8 mouse cellular contexts compared by ENCODE assay signal in genomic region chr2:102659521-102659830, GRCm38 (mm10). TPM values are rescaled to one million over a fixed set of nuclear protein-coding genes. Genes with fewer than 3 reads are reported as not detected.
DNase-seq lines count a peak whose midpoint lies in the region; ATAC-seq and TF ChIP-seq lines count a peak whose summit lies in the region.

No protein-coding gene starts in this region.

- H3K9me3 ChIP-seq in heart, embryonic 15.5 days (replicated peaks), result no peaks in the 10 kb centered on the region
- no peaks in the 10 kb centered on the region for H3K9me3 ChIP-seq in embryonic facial prominence, embryonic 11.5 days (replicated peaks; ENCODE audit: control insufficient read depth, low read length)
- H3K9me3 ChIP-seq in intestine, postnatal 0 days (ENCODE audit: control insufficient read depth), result no peaks in the 10 kb centered on the region

- intact Hi-C loops in heart, postnatal 25 days (cut with DNase I), result no loop called here

- no peak for ATAC-seq in heart, embryonic 15.5 days (replicated peaks; ENCODE audit: insufficient number of reproducible peaks, insufficient read depth, low FRiP score, low read depth)
- ATAC-seq in embryonic facial prominence, embryonic 11.5 days (replicated peaks; ENCODE audit: insufficient number of reproducible peaks, low FRiP score, low TSS enrichment, low read depth), result no peak
- ATAC-seq in intestine, postnatal 0 days, result no peak

- peaks cover 42% of the 10 kb centered on the region for H3K27me3 ChIP-seq in heart, embryonic 15.5 days
- H3K27me3 ChIP-seq in embryonic facial prominence, embryonic 11.5 days (ENCODE audit: control insufficient read depth, insufficient read depth, low read length), result peaks cover 21% of the 10 kb centered on the region; the same call in 1 of the 2 replicates
- peaks cover 33% of the 10 kb centered on the region for H3K27me3 ChIP-seq in intestine, postnatal 0 days (replicated peaks; ENCODE audit: control insufficient read depth, insufficient read depth, low read length)

- H3K27ac ChIP-seq in heart, embryonic 15.5 days, result no peak overlapping the region
- no peak overlapping the region for H3K27ac ChIP-seq in embryonic facial prominence, embryonic 11.5 days (replicated peaks; ENCODE audit: low read depth, low read length)
- H3K27ac ChIP-seq in intestine, postnatal 0 days (ENCODE audit: low read depth, low read length), result no peak overlapping the region

- peak overlapping the region; percentile 99 for H3K4me2 ChIP-seq in heart, embryonic 15.5 days
- H3K4me2 ChIP-seq in embryonic facial prominence, embryonic 11.5 days (ENCODE audit: low read depth, low read length), result peak overlapping the region; percentile 98
- H3K4me2 ChIP-seq in intestine, postnatal 0 days (replicated peaks; ENCODE audit: low read depth), result peak overlapping the region; percentile 91

- peaks cover 16% of the 10 kb centered on the region for H3K4me1 ChIP-seq in heart, embryonic 15.5 days (replicated peaks)
- H3K4me1 ChIP-seq in embryonic facial prominence, embryonic 11.5 days (ENCODE audit: control insufficient read depth, insufficient read depth, low read length), result no peaks in the 10 kb centered on the region; the same call in 1 of the 2 replicates
- H3K4me1 ChIP-seq in intestine, postnatal 0 days (replicated peaks; ENCODE audit: control insufficient read depth, insufficient read depth, low read length), result no peaks in the 10 kb centered on the region

- DNase-seq in heart, postnatal 25 days (ENCODE audit: low spot score), result no peak
- peak; percentile 24 for DNase-seq in ZHBTc4 (ENCODE audit: low read depth, low spot score)
- peak; percentile 52 for DNase-seq in embryonic facial prominence, embryonic 11.5 days (ENCODE audit: low spot score)
- DNase-seq in retina, embryonic 14.5 days (ENCODE audit: low spot score), result peak; percentile 50
- DNase-seq in thymus, postnatal 4 days, result no peak
- DNase-seq in spleen, postnatal 14 days (ENCODE audit: low spot score in 2 of 2), result no peak

- no peaks in the 10 kb centered on the region for H3K36me3 ChIP-seq in heart, embryonic 15.5 days
- H3K36me3 ChIP-seq in embryonic facial prominence, embryonic 11.5 days (replicated peaks; ENCODE audit: control insufficient read depth, insufficient read depth, low read depth, low read length), result no peaks in the 10 kb centered on the region
- H3K36me3 ChIP-seq in intestine, postnatal 0 days (ENCODE audit: control insufficient read depth, insufficient read depth), result no peaks in the 10 kb centered on the region

- WGBS in heart, embryonic 15.5 days, result 2% methylated on average over 10 of the region's 10 CpGs
- 1% methylated on average over 10 of the region's 10 CpGs for WGBS in embryonic facial prominence, embryonic 11.5 days
- 2% methylated on average over 10 of the region's 10 CpGs for WGBS in intestine, postnatal 0 days

- peak overlapping the region; percentile 76 for H3K4me3 ChIP-seq in heart, embryonic 15.5 days
- peak overlapping the region; percentile 65 for H3K4me3 ChIP-seq in embryonic facial prominence, embryonic 11.5 days (ENCODE audit: low read depth, low read length)
- H3K4me3 ChIP-seq in intestine, postnatal 0 days (ENCODE audit: low read depth, low read length), result peak overlapping the region; percentile 60

- TF ChIP-seq CTCF in intestine, postnatal 0 days (IDR thresholded peaks at IDR 0.05; ENCODE audit: low read depth), result no peak

- peak overlapping the region; percentile 52 for H3K9ac ChIP-seq in heart, embryonic 15.5 days
- peak overlapping the region; percentile 61 for H3K9ac ChIP-seq in embryonic facial prominence, embryonic 11.5 days (replicated peaks; ENCODE audit: low read length)
- H3K9ac ChIP-seq in intestine, postnatal 0 days (ENCODE audit: low read depth, low read length), result no peak overlapping the region

RNA-seq across cellular contexts. Expression of gene Slc1a2, which starts 1.0 kb away (rescaled TPM):
- polyA plus RNA-seq in heart, embryonic 15.5 days (2015; fragmentation: Nextera tagmentation; extraction: Ambion mirVana), result 0.11 and 0.31 TPM in 2 replicates
- total RNA-seq in heart, postnatal 25 days (2021), result under 1 TPM; 0.05 to 0.06 TPM
- polyA plus RNA-seq in embryonic facial prominence, embryonic 11.5 days (2014; fragmentation: Nextera tagmentation; extraction: Ambion mirVana), result 0.97 and 1.4 TPM in 2 replicates
- 0.09 and 0.27 TPM in 2 replicates for polyA plus RNA-seq in intestine, postnatal 0 days (2015; fragmentation: Nextera tagmentation; extraction: Ambion mirVana)

Comparison
In these comparisons a context has a peak if more than half of its experiments do, and no peak if none do; other contexts are left out.
1. DNase-seq: peak in ZHBTc4 (single experiment), embryonic facial prominence, embryonic 11.5 days (single experiment) and retina, embryonic 14.5 days (single experiment); none in heart, postnatal 25 days (single experiment), thymus, postnatal 4 days (single experiment) and spleen, postnatal 14 days (0 of 2).
2. Peak in every context shown above with its lines, with median percentiles within 50 percentile points of each other: H3K4me2 ChIP-seq and H3K4me3 ChIP-seq.